Mouse (Mus musculus) kidney, adult 2 months (tissue): ENCODE data around the gene Fam189b.

Experiments used
- CTCF ChIP-seq: fragments of 200-500 bp; conservative IDR thresholded peaks from 2 replicates; pipeline ENCODE4 v1.5.1; 2011; ENCODE audit warnings: low read depth, mild to moderate bottlenecking, control low read depth, low read length, moderate library complexity, mixed read lengths; ENCODE audit not compliant: insufficient read depth, insufficient read length
- POLR2A ChIP-seq: fragments of 200-500 bp; IDR thresholded peaks from one replicate; pipeline ENCODE4 v1.6.1; 2011; ENCODE audit warnings: low read depth, low read length, control low read depth

- peak; percentile 34 for TF ChIP-seq CTCF
- TF ChIP-seq POLR2A, result no peak
Measured at GRCm38 (mm10) chr3:89193853-89194252, 10.9 kb downstream of the Fam189b start.
